Mouse (Mus musculus) MEL (cell line): ENCODE data around the gene Il10rb.

Experiments
- CTCF ChIP-seq, 3 experiments: IDR thresholded peaks in 2 of 3; conservative IDR thresholded peaks in 1 of 3; 2 replicates each; pipeline ENCODE4 v1.5.1; 2011 to 2012; ENCODE audit warnings: low read length in 3 of 3, low read depth in 2 of 3, mild to moderate bottlenecking in 2 of 3, improper control_type of control experiment in 1 of 3, inconsistent platforms in 1 of 3, mixed read lengths in 1 of 3, moderate library complexity in 1 of 3; ENCODE audit not compliant: control insufficient read depth in 1 of 3, insufficient read depth in 1 of 3, poor library complexity in 1 of 3, severe bottlenecking in 1 of 3
- EP300 ChIP-seq, 2 experiments: IDR thresholded peaks; 2 replicates each; pipeline ENCODE4 v1.6.1; 2011; ENCODE audit warnings: improper control_type of control experiment in 2 of 2, low read length in 2 of 2, low read depth in 1 of 2, mild to moderate bottlenecking in 1 of 2
- MXI1 ChIP-seq: IDR thresholded peaks from 2 replicates; pipeline ENCODE4 v1.6.1; 2011; ENCODE audit warnings: mild to moderate bottlenecking, low read depth, low read length, improper control_type of control experiment
- POLR2A ChIP-seq, 2 experiments: IDR thresholded peaks; 2 replicates each; pipeline ENCODE4 v1.6.1; 2011 to 2012; ENCODE audit warnings: low read length in 2 of 2, mild to moderate bottlenecking in 2 of 2, control low read depth in 1 of 2, improper control_type of control experiment in 1 of 2, low read depth in 1 of 2, moderate library complexity in 1 of 2; ENCODE audit not compliant: control insufficient read depth in 1 of 2, insufficient read depth in 1 of 2, poor library complexity in 1 of 2
- RAD21 ChIP-seq: IDR thresholded peaks from 2 replicates; pipeline ENCODE4 v1.6.1; 2011; ENCODE audit warnings: mild to moderate bottlenecking, low read depth, low read length, improper control_type of control experiment

- TF ChIP-seq MXI1 (no peak), RAD21 (no peak), POLR2A (IDR thresholded peaks at IDR 0.05; ENCODE audit: control insufficient read depth in 1 of 2, insufficient read depth in 1 of 2, low read depth in 1 of 2, low read length in 2 of 2, poor library complexity in 1 of 2) (no peak), CTCF (IDR thresholded peaks at IDR 0.05 in 2 of 3, conservative IDR thresholded peaks at IDR 0.05 in 1 of 3; ENCODE audit: control insufficient read depth in 1 of 3, insufficient read depth in 1 of 3, low read depth in 2 of 3, low read length in 3 of 3, poor library complexity in 1 of 3, severe bottlenecking in 1 of 3) (no peak), EP300 (IDR thresholded peaks at IDR 0.05; ENCODE audit: low read depth in 1 of 2, low read length in 2 of 2) (no peak)
These were observed 58.0 kb downstream of the Il10rb start for GRCm38 (mm10) chr16:91463836-91464400.
